ENCODE assay signal across 11 mouse cellular contexts in genomic region chr17:29024047-29024892, GRCm38 (mm10). TPM values are rescaled to one million over a fixed set of nuclear protein-coding genes. Genes with fewer than 3 reads are reported as not detected.
A peak's percentile ranks its signal among the peaks of the same experiment; 100 is the strongest.
DNase-seq lines count a peak whose midpoint lies in the region; ATAC-seq and TF ChIP-seq lines count a peak whose summit lies in the region.
"Had no signal": no experiment of that assay in that cellular context is flagged by ENCODE, and none has a peak within 500 bp of the region (broad histone marks: within the 10 kb centered on the region; RNA-seq: fewer than 3 reads in every experiment).

No protein-coding gene starts in this region.

- no peak for TF ChIP-seq CTCF in gastrocnemius, adult 2 months (IDR thresholded peaks at IDR 0.05)

- 73% methylated on average over 22 of the region's 22 CpGs for WGBS in lung, embryonic 15.5 days
- WGBS in intestine, embryonic 14.5 days, result 72% methylated on average over 22 of the region's 22 CpGs
- WGBS in stomach, embryonic 14.5 days, result 70% methylated on average over 22 of the region's 22 CpGs

- no peaks in the 10 kb centered on the region for H3K9me3 ChIP-seq in lung, embryonic 15.5 days
- H3K9me3 ChIP-seq in intestine, embryonic 14.5 days (ENCODE audit: control insufficient read depth, low read length), result no peaks in the 10 kb centered on the region
- no peaks in the 10 kb centered on the region for H3K9me3 ChIP-seq in stomach, embryonic 14.5 days (ENCODE audit: control insufficient read depth, low read depth, low read length)
- H3K9me3 ChIP-seq: hindbrain, embryonic 15.5 days; midbrain, embryonic 13.5 days had no signal

- H3K4me3 ChIP-seq in gastrocnemius, adult 2 months, result no peak overlapping the region
- H3K4me3 ChIP-seq in lung, embryonic 15.5 days, result no peak overlapping the region
- no peak overlapping the region for H3K4me3 ChIP-seq in intestine, embryonic 14.5 days (ENCODE audit: low read depth, low read length)
- no peak overlapping the region for H3K4me3 ChIP-seq in stomach, embryonic 14.5 days (ENCODE audit: low read depth, low read length)
- H3K4me3 ChIP-seq: hindbrain, embryonic 15.5 days; midbrain, embryonic 13.5 days had no signal

- no peaks in the 10 kb centered on the region for H3K36me3 ChIP-seq in lung, embryonic 15.5 days
- no peaks in the 10 kb centered on the region for H3K36me3 ChIP-seq in intestine, embryonic 14.5 days (ENCODE audit: control insufficient read depth, insufficient read depth, low read length)
- H3K36me3 ChIP-seq in stomach, embryonic 14.5 days (ENCODE audit: control insufficient read depth, insufficient read depth, low read length), result no peaks in the 10 kb centered on the region
- H3K36me3 ChIP-seq: hindbrain, embryonic 15.5 days; midbrain, embryonic 13.5 days had no signal

- no peak for ATAC-seq in lung, embryonic 15.5 days (ENCODE audit: borderline replicate concordance, extremely low read depth, low FRiP score, low TSS enrichment)
- no peak for ATAC-seq in intestine, embryonic 14.5 days (replicated peaks; ENCODE audit: low FRiP score, low TSS enrichment, low read depth)
- ATAC-seq in stomach, embryonic 14.5 days (ENCODE audit: insufficient number of reproducible peaks, insufficient read depth, low FRiP score, low read depth), result no peak
- ATAC-seq: midbrain, embryonic 13.5 days had no signal

- H3K4me1 ChIP-seq in lung, embryonic 15.5 days, result peaks cover 41% of the 10 kb centered on the region
- peaks cover 27% of the 10 kb centered on the region for H3K4me1 ChIP-seq in intestine, embryonic 14.5 days (replicated peaks; ENCODE audit: control insufficient read depth, insufficient read depth, low read length)
- peaks cover 18% of the 10 kb centered on the region; the same call in 1 of the 2 replicates for H3K4me1 ChIP-seq in stomach, embryonic 14.5 days (ENCODE audit: control insufficient read depth, insufficient read depth, low read length)

- intact Hi-C loops in gastrocnemius, adult 2 months (cut with DNase I), result loop anchor here (5.0 kb wide), 1 partner anchor 37 kb away; no protein-coding TSS in a partner anchor

- peak overlapping the region; percentile 55; the same call in 1 of the 2 replicates for H3K27ac ChIP-seq in gastrocnemius, adult 2 months
- peak overlapping the region; percentile 83 for H3K27ac ChIP-seq in lung, embryonic 15.5 days
- peak overlapping the region; percentile 48; the same call in 1 of the 2 replicates for H3K27ac ChIP-seq in intestine, embryonic 14.5 days (ENCODE audit: low read depth)
- H3K27ac ChIP-seq in stomach, embryonic 14.5 days (ENCODE audit: low read length), result peak overlapping the region; percentile 24; the same call in 1 of the 2 replicates
- H3K27ac ChIP-seq: hindbrain, embryonic 15.5 days; midbrain, embryonic 13.5 days had no signal

- no peak overlapping the region for H3K9ac ChIP-seq in lung, embryonic 15.5 days
- no peak overlapping the region for H3K9ac ChIP-seq in intestine, embryonic 14.5 days (ENCODE audit: low read length)
- no peak overlapping the region for H3K9ac ChIP-seq in stomach, embryonic 14.5 days (replicated peaks; ENCODE audit: low read depth, low read length)
- H3K9ac ChIP-seq: hindbrain, embryonic 15.5 days; midbrain, embryonic 13.5 days had no signal

- no peak for DNase-seq in gastrocnemius, adult 2 months
- no peak for DNase-seq in gastrocnemius, postnatal 10 days
- DNase-seq in lung, postnatal 10 days, result no peak
- DNase-seq in intestine, embryonic 14.5 days (ENCODE audit: low spot score), result no peak
- DNase-seq in left cerebral cortex, adult 8-10 months (ENCODE audit: low spot score in 2 of 2), result no peak
- no peak for DNase-seq in cerebellum, postnatal 36 days
- DNase-seq: lung, adult 2 months had no signal

- H3K4me2 ChIP-seq in lung, embryonic 15.5 days, result peak overlapping the region; percentile 6; the same call in 1 of the 2 replicates
- peak overlapping the region; percentile 16; the same call in 1 of the 2 replicates for H3K4me2 ChIP-seq in intestine, embryonic 14.5 days (ENCODE audit: low read length)
- no peak overlapping the region for H3K4me2 ChIP-seq in stomach, embryonic 14.5 days (replicated peaks; ENCODE audit: low read depth, low read length)
- H3K4me2 ChIP-seq: hindbrain, embryonic 15.5 days; midbrain, embryonic 13.5 days had no signal

- H3K27me3 ChIP-seq in lung, embryonic 15.5 days, result no peaks in the 10 kb centered on the region
- H3K27me3 ChIP-seq in intestine, embryonic 14.5 days (replicated peaks; ENCODE audit: control insufficient read depth, insufficient read depth, low read length), result no peaks in the 10 kb centered on the region
- no peaks in the 10 kb centered on the region for H3K27me3 ChIP-seq in stomach, embryonic 14.5 days (ENCODE audit: control insufficient read depth, insufficient read depth, low read length)
- H3K27me3 ChIP-seq: hindbrain, embryonic 15.5 days had no signal

RNA-seq across cellular contexts. Expression of gene Srsf3, which starts 8.2 kb away (rescaled TPM):
- 10 to 100 TPM; 38.8 to 55.6 TPM for total RNA-seq in gastrocnemius, adult 2 months (2021)
- total RNA-seq in gastrocnemius, postnatal 10 days (2021), result 10 to 100 TPM; 91.3 to 94.2 TPM
- 633 and 642 TPM in 2 replicates for polyA plus RNA-seq in lung, embryonic 15.5 days (2015; fragmentation: Nextera tagmentation; extraction: Ambion mirVana)
- polyA plus RNA-seq in intestine, embryonic 14.5 days (2014; fragmentation: Nextera tagmentation; extraction: Ambion mirVana), result 585 and 647 TPM in 2 replicates
- 593 and 674 TPM in 2 replicates for polyA plus RNA-seq in stomach, embryonic 14.5 days (2014; fragmentation: Nextera tagmentation; extraction: Ambion mirVana)
- total RNA-seq in left cerebral cortex, adult 8-10 months (2022), result 100 to 1,000 TPM; 101 to 142 (median 115) TPM

RNA-seq across cellular contexts. Expression of gene Stk38, which starts 16.5 kb away (rescaled TPM):
- total RNA-seq in gastrocnemius, adult 2 months (2021), result 10 to 100 TPM; 26.9 to 29.2 TPM
- total RNA-seq in gastrocnemius, postnatal 10 days (2021), result 10 to 100 TPM; 34.4 to 45.0 TPM
- 96.6 and 105 TPM in 2 replicates for polyA plus RNA-seq in lung, embryonic 15.5 days (2015; fragmentation: Nextera tagmentation; extraction: Ambion mirVana)
- 91.6 and 108 TPM in 2 replicates for polyA plus RNA-seq in intestine, embryonic 14.5 days (2014; fragmentation: Nextera tagmentation; extraction: Ambion mirVana)
- 110 and 121 TPM in 2 replicates for polyA plus RNA-seq in stomach, embryonic 14.5 days (2014; fragmentation: Nextera tagmentation; extraction: Ambion mirVana)
- 10 to 100 TPM; 46.7 to 54.7 (median 48.4) TPM for total RNA-seq in left cerebral cortex, adult 8-10 months (2022)

Comparison
In these comparisons a context has a peak if more than half of its experiments do, and no peak if none do; other contexts are left out.
1. H3K27ac ChIP-seq: peak in every context shown above with its lines; median percentile 83 in lung, embryonic 15.5 days; 55 in gastrocnemius, adult 2 months; 48 in intestine, embryonic 14.5 days; 24 in stomach, embryonic 14.5 days.